Mouse (Mus musculus): ENCODE results near the gene Zcchc14.

GRCm38 (mm10) chr8:121653340-121654019 lies 779 bp upstream of the Zcchc14 start:
- no peak for TF ChIP-seq POLR2A (IDR thresholded peaks at IDR 0.05; ENCODE audit: low read depth, low read length)
- no peak for TF ChIP-seq CTCF (conservative IDR thresholded peaks at IDR 0.05; ENCODE audit: insufficient read depth, insufficient read length, low read depth, low read length)

All from kidney, adult 2 months (tissue).